Mouse (Mus musculus): Measurements from ENCODE around the gene Mapk13. TPM values are rescaled to one million over a fixed set of nuclear protein-coding genes. Genes with fewer than 3 reads are reported as not detected.

The Mapk13 gene
- polyA plus RNA-seq, 1 experiment, result 1.3 TPM

DNA sequence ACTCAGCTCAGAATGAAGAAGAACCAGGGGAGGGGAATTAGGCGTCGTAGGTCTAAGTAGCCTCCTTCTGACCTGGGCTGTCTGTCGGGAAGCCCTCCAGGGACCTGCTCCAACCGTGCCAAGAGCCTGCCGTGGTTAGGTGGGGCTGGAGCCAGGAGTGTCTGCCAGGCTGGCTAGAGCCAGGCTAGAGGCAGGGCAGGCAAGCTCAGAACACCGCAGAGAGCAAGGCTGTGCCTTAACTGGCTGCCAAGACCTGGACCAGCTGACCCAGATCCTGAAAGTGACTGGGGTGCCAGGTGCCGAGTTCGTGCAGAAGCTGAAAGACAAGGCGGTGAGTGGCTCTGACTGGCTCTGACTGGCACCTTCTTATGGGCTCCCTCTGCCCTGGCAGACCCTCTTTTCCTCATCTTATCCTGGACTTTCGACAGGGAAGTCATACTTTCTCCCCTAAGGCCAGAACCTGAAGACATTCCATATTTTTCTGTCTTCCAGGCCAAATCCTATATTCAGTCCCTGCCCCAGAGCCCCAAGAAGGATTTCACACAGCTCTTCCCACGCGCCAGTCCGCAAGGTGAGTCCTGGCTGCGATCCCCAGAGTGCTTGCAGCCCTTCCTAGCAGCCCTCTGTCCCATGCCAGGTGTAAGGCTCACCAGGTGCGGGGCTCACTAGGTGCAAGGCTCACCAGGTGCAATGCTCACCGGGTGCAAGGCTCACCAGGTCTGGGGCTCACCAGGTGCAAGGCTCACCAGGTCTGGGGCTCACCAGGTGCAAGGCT, 8.3 kb downstream of the Mapk13 start:
- TF ChIP-seq POLR2A (IDR thresholded peaks at IDR 0.05; ENCODE audit: borderline replicate concordance, extremely low read depth, insufficient read depth, insufficient read length, poor library complexity, severe bottlenecking) (no peak), CTCF (IDR thresholded peaks at IDR 0.05; ENCODE audit: borderline replicate concordance, extremely low read depth, insufficient read depth, insufficient read length) (no peak)
- peak; percentile 16 for DNase-seq (ENCODE audit: low read depth)

DNA sequence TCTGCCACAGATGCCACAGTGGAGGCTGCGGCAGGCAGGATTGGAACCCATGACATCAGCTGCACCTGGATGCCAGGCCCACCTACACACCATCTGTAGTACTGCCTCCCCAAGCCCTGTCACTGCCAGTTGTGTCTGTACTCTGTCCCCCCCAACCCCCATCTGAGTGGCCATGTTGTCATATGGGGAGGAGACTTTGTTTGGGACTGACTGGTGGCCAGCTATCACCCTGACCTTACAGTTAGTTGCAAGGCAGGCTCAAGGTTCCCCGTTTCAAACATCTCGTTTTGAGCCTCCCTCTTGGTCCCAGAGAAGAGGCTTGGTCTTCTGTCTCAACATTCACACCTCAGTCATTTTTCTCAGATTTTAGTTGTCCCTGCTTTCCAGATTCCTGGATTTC, 10.6 kb downstream of the Mapk13 start:
- no peak for DNase-seq (ENCODE audit: low read depth)
- TF ChIP-seq POLR2A (IDR thresholded peaks at IDR 0.05; ENCODE audit: borderline replicate concordance, extremely low read depth, insufficient read depth, insufficient read length, poor library complexity, severe bottlenecking) (no peak), CTCF (IDR thresholded peaks at IDR 0.05; ENCODE audit: borderline replicate concordance, extremely low read depth, insufficient read depth, insufficient read length) (no peak)

DNA sequence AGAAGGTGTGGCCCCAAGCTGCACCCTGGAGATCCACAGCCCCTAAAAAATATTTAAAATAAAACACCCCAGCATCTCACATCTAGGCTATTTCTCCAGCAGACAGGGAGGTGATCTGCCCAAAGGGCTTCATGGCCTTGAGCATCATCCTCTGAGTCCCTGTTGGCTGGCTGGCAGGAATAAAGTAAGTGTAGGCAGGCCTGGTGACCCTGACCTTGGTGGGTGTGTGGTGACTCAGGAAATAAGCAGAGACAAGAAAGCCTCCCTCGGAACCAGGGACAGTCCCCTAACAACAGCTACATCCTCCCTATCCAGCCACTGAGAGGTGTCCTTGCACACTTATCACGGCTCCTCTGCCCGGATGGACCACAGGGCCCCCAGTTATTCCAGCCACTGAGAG, 11.7 kb downstream of the Mapk13 start:
- no peak for DNase-seq (ENCODE audit: low read depth)
- TF ChIP-seq POLR2A (IDR thresholded peaks at IDR 0.05; ENCODE audit: borderline replicate concordance, extremely low read depth, insufficient read depth, insufficient read length, poor library complexity, severe bottlenecking) (no peak), CTCF (IDR thresholded peaks at IDR 0.05; ENCODE audit: borderline replicate concordance, extremely low read depth, insufficient read depth, insufficient read length) (no peak)

DNA sequence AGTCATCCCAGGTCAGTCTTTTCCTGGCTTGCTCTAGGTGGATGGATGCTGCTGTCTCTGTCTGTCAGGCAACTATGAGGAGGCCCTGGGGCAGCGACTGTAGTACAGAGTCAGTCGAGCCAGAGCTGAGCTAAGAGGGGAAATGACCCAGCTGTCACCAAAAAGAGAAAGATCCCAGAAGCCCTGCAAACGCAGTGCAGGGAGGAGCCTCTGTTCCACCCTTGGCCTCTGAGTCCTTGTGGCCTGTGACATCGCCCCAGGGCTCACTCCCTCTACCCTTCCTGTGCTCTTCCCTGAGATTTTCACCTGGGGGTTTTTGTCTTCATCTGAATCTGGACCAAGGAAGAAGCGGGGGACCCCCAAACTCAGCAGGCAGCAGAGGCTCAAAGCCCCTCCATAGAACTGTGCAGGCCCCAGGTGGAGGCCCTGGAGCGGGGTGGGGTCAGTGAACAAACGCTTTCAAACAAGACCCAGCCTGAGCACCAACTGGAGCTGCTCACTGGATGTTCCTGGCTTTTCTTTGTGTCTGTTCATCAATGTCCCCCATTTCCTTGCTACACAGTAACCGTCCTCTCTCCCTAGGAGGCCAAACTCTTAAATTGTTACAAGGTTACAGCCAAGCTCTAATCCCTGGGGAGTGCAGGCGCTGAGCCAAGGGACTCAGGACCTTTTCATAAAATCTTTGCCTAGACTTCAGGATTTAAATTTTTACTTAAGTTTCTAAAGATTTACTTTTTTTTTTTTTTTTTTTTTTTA, 12.4 kb downstream of the Mapk13 start:
- no peak for DNase-seq (ENCODE audit: low read depth)
- no peak for TF ChIP-seq CTCF (IDR thresholded peaks at IDR 0.05; ENCODE audit: borderline replicate concordance, extremely low read depth, insufficient read depth, insufficient read length)
- no peak for TF ChIP-seq POLR2A (IDR thresholded peaks at IDR 0.05; ENCODE audit: borderline replicate concordance, extremely low read depth, insufficient read depth, insufficient read length, poor library complexity, severe bottlenecking)

DNA sequence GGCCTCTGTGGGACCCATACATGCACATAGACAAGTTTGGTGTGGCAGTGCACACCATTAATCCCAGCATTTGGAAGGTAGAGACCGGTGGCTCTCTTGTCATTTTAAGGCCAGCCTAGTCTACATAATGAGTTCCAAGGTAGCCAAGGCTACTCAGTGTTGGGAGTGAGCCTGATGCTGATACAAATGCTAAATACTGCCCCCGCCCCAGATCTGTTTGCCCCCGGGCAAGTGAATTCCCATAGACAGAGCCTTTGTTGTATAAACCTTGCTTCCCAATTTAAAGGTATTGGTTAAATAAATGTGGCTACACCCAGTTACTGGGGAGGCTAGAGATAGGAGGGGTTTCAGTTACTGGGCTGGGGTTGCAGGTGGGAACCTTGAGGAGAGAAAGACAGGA, 15.9 kb downstream of the Mapk13 start:
- TF ChIP-seq POLR2A (IDR thresholded peaks at IDR 0.05; ENCODE audit: borderline replicate concordance, extremely low read depth, insufficient read depth, insufficient read length, poor library complexity, severe bottlenecking), result no peak
- DNase-seq (ENCODE audit: low read depth), result no peak

DNA sequence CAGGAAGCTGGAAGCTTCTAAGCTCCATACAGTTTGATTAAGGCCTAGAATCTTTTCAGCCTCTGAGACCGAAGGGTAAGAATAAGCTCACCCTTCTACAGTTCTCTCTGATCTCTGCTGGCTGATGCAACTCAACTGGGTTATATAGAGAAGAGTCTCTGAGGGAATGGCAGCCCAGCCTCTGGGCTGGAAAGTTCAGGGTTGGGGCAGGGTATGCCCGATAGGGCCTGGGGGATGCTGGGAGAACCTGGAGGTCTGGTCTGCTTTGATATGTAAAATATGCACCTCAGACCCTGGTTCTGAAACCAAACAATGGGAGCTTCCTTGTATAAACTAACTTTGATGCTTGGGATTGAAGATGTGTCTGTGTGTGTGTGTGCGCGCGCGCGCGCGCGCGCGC, 18.4 kb downstream of the Mapk13 start:
- TF ChIP-seq CTCF (IDR thresholded peaks at IDR 0.05; ENCODE audit: borderline replicate concordance, extremely low read depth, insufficient read depth, insufficient read length), result no peak
- no peak for TF ChIP-seq POLR2A (IDR thresholded peaks at IDR 0.05; ENCODE audit: borderline replicate concordance, extremely low read depth, insufficient read depth, insufficient read length, poor library complexity, severe bottlenecking)
- no peak for DNase-seq (ENCODE audit: low read depth)

DNA sequence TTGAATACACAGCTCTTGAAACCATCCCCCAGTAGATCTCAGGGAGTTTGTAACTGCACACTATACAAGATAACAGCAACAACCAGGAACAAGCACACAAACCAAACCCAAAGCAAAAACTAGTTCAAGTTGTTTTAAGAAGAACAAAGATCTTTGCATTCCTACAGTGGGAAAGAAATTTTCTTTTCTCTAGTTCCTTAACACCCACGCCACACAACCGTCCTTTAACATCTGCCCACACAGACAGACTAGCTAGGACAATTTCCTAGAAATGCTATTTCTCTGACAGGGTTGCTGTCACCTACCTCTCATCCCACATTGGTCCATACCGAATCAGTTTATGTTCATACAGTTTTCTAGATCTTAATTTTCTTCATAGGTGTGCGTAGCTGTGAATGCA, 27.9 kb downstream of the Mapk13 start:
- no peak for DNase-seq (ENCODE audit: low read depth)
- TF ChIP-seq POLR2A (IDR thresholded peaks at IDR 0.05; ENCODE audit: borderline replicate concordance, extremely low read depth, insufficient read depth, insufficient read length, poor library complexity, severe bottlenecking) (no peak), CTCF (IDR thresholded peaks at IDR 0.05; ENCODE audit: borderline replicate concordance, extremely low read depth, insufficient read depth, insufficient read length) (no peak)

DNA sequence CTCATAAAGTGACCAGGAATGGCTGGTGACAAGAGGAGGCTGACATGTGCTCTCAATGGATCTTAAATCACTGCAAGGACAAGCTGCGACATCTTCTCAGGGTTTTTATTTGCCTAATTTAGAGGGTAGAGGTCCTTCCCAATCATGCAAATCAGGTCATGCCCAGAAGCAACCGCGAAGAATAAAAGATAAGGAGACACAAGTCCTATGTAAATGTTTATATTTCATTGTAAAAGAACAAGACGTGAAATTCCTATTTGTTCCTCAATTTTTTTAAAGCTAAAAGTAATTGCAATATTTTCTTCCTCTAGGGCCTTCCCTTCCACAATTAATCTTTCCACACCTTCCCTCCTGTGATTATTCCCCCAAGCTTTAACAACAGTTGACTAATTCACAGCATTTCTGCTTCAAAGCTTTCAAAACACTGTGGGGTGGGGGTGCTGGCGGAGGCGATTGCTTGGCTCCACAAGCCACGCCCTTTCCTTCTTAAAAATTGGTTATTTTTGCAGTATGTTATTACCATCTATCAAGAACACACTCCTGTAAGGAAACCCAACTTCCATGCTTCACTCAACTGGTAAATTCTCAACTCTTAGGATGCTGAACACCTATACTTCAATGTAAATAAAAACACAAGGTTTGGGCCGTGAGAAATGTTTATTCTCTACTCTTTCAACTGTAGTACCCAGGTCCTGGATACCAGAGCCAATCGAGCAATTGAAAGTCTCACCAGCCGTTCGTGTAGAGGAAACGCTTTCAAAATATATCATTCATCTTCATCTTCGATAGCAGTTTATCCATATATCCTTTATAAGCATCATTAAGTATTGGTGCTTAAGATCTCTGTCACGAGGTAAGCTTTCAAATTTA, 30.4 kb downstream of the Mapk13 start:
- TF ChIP-seq CTCF (IDR thresholded peaks at IDR 0.05; ENCODE audit: borderline replicate concordance, extremely low read depth, insufficient read depth, insufficient read length) (no peak), POLR2A (IDR thresholded peaks at IDR 0.05; ENCODE audit: borderline replicate concordance, extremely low read depth, insufficient read depth, insufficient read length, poor library complexity, severe bottlenecking) (no peak)
- DNase-seq (ENCODE audit: low read depth), result peak; percentile 44

DNA sequence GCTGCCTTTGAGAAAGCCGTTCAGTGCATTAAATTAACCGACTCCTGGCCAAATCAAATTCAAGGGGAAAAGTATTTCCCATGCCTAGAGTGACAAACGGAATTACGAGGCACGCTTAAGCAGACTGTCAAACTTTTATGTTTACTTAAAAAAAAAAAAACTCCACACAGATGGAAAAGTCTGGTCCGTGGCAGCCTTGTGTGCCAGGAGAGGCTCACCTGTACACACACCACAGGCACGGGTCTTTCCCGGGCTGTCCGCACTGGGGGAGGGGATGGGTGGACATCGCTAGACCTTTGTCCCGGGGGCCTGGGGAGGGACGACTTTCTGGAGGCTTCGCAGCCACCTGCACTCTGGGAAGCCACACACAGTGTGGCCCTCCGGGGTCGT, 31.2 kb downstream of the Mapk13 start:
- DNase-seq (ENCODE audit: low read depth), result peak; percentile 60
- TF ChIP-seq CTCF (IDR thresholded peaks at IDR 0.05; ENCODE audit: borderline replicate concordance, extremely low read depth, insufficient read depth, insufficient read length) (no peak), POLR2A (IDR thresholded peaks at IDR 0.05; ENCODE audit: borderline replicate concordance, extremely low read depth, insufficient read depth, insufficient read length, poor library complexity, severe bottlenecking) (no peak)

DNA sequence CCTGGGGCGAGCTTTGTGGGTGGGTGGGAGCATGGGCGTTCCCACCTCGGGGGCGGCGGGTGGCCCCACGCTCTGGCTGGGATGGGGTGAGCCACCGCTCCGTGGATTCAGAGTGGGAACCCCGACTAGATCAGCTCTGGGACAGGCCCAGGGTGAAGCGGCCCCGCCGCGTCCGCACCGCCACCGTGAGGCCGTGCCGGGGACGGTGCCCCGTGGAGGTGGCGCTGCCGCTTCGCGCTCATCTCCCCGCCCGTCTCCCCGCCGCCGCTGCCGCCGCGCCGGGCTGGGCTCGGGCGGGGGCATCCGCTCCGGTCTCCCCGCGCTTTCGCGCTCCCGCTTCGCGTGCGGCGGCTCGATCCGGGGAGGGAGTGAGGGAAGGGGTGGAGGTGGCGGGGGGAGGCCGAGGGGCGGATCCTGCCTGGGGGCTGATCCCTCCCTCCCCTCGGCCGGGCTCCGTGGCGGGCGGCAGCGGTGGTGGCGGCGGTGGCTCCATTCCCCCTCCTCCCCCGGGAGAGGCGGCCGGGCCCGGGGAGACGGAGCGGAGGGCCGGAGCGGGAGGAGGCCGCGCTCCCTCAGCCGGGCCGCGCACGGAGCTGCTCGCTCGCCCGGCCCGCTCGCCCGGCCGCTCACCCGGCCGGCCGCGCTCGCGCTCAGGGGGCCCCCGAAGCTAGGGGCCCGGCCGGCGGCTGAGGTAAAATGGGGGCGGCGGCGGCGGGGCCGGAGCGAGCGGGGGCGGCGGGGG, 31.7 kb downstream of the Mapk13 start, which contains the start of gene Brpf3:
Gene Brpf3, plus strand, starts transcription at position 420 of the 742 bp plus-strand sequence.
- peak; percentile 46 for TF ChIP-seq CTCF (IDR thresholded peaks at IDR 0.05; ENCODE audit: borderline replicate concordance, extremely low read depth, insufficient read depth, insufficient read length)
- peak; percentile 82; the same call in 1 of the 2 replicates for TF ChIP-seq POLR2A (IDR thresholded peaks at IDR 0.05; ENCODE audit: borderline replicate concordance, extremely low read depth, insufficient read depth, insufficient read length, poor library complexity, severe bottlenecking)
- peak; percentile 86 for DNase-seq (ENCODE audit: low read depth)

Measured in brain, embryonic 14.5 days (tissue).